8 mouse cellular contexts compared by ENCODE assay signal in the genomic region with DNA sequence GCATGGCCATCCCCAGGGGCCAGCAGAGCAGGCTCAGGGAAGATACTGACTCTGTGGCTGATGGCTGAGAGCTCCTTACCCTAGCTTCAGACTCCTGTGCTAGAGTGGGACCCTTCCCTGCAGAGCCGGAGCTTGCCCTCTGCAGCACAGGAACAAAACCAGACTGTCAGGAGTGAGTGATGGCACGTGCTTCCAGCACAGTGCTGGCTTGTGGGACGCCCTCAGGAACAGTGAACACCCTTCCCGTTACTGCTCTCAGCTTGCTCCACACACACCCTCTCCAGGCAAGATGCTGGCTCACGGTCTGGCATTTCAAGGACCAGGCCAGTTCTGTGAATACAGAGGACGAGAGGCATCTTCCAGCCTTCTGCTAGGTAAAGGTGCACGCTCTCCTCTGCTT. TPM values are rescaled to one million over a fixed set of nuclear protein-coding genes. Genes with fewer than 3 reads are reported as not detected.
DNase-seq lines count a peak whose midpoint lies in the region; ATAC-seq and TF ChIP-seq lines count a peak whose summit lies in the region.

No protein-coding gene starts in this region.

- peak overlapping the region; percentile 41 for H3K9ac ChIP-seq in heart, embryonic 14.5 days (ENCODE audit: low read length)

- peaks cover 15% of the 10 kb centered on the region; the same call in 1 of the 2 replicates for H3K36me3 ChIP-seq in heart, embryonic 14.5 days (ENCODE audit: control insufficient read depth, insufficient read depth, low read length)

- no peak overlapping the region for H3K4me3 ChIP-seq in layer of hippocampus, adult 2 months
- no peak overlapping the region for H3K4me3 ChIP-seq in heart, embryonic 14.5 days (ENCODE audit: control insufficient read depth in 1 of 2, insufficient read depth in 1 of 2, low read depth in 1 of 2, low read length in 2 of 2)

- intact Hi-C loops in gastrocnemius, postnatal 14 days (cut with DNase I; ENCODE audit: low total_unique reads), result no loop called here

- WGBS in heart, embryonic 14.5 days, result 36% methylated on average over 7 of the region's 7 CpGs

- H3K9me3 ChIP-seq in heart, embryonic 14.5 days (ENCODE audit: control insufficient read depth, low read length), result no peaks in the 10 kb centered on the region

- H3K27me3 ChIP-seq in heart, embryonic 14.5 days (ENCODE audit: control insufficient read depth, insufficient read depth, low read length), result no peaks in the 10 kb centered on the region

- H3K27ac ChIP-seq in layer of hippocampus, adult 2 months, result peak overlapping the region; percentile 72
- H3K27ac ChIP-seq in heart, embryonic 14.5 days (replicated peaks in 1 of 2; ENCODE audit: control insufficient read depth in 1 of 2, insufficient read depth in 1 of 2, low read depth in 2 of 2, low read length in 2 of 2), result peak overlapping the region; percentile 20 to 68; a peak in 3 of 4 replicates

- no peak for TF ChIP-seq CTCF in layer of hippocampus, adult 2 months (conservative IDR thresholded peaks at IDR 0.05)

- DNase-seq in adrenal gland, adult 2 months, result peak; percentile 60
- no peak for DNase-seq in adrenal gland, postnatal 4 days (ENCODE audit: low spot score in 2 of 2)
- no peak for DNase-seq in layer of hippocampus, adult 2 months (ENCODE audit: low spot score in 2 of 2)
- no peak for DNase-seq in layer of hippocampus, adult 9-10 months (ENCODE audit: low spot score)
- peak; percentile 53 for DNase-seq in lung, postnatal 36 days
- DNase-seq in left cerebral cortex, adult 8-10 months (ENCODE audit: low spot score in 2 of 2), result no peak
- no peak for DNase-seq in gastrocnemius, postnatal 14 days

- no peak overlapping the region; the same call in 1 of the 2 replicates for H3K4me2 ChIP-seq in heart, embryonic 14.5 days (ENCODE audit: low read length)

- peaks cover 27 to 32% of the 10 kb centered on the region in 2 experiments for H3K4me1 ChIP-seq in heart, embryonic 14.5 days (ENCODE audit: control insufficient read depth in 2 of 2, insufficient read depth in 2 of 2, low read length in 2 of 2)

- ATAC-seq in heart, embryonic 14.5 days (ENCODE audit: insufficient number of reproducible peaks, insufficient read depth, low FRiP score, low read depth), result peak; percentile 55; the same call in 1 of the 2 replicates

RNA-seq across cellular contexts. Expression of a gene that starts 38.5 kb away (rescaled TPM):
- total RNA-seq in adrenal gland, adult 2 months (2021), result 10 to 100 TPM; 57.8 to 69.0 TPM
- 104 and 127 TPM in 2 replicates for polyA plus RNA-seq in adrenal gland, adult 2 months (2012; rRNA removed)
- 10 to 100 TPM; 52.9 to 54.4 TPM for total RNA-seq in adrenal gland, postnatal 4 days (2021)
- total RNA-seq in layer of hippocampus, adult 2 months (2021), result 10 to 100 TPM; 59.1 to 63.4 TPM
- 5.6 and 6.5 TPM in 2 replicates for polyA plus RNA-seq in heart, embryonic 14.5 days (2014; fragmentation: Nextera tagmentation; extraction: Ambion mirVana)
- 10 to 100 TPM; 52.8 to 59.1 (median 55.7) TPM for total RNA-seq in left cerebral cortex, adult 8-10 months (2022)
- 10 to 100 TPM in 1 of 2 experiments, 1 to 10 TPM in 1; 10.0 to 12.8 TPM for total RNA-seq in gastrocnemius, postnatal 14 days (2021)

RNA-seq across cellular contexts. Expression of a gene that starts 54.7 kb away (rescaled TPM):
- 10 to 100 TPM; 56.3 to 56.9 TPM for total RNA-seq in adrenal gland, adult 2 months (2021)
- 75.2 and 83.0 TPM in 2 replicates for polyA plus RNA-seq in adrenal gland, adult 2 months (2012; rRNA removed)
- total RNA-seq in adrenal gland, postnatal 4 days (2021), result 10 to 100 TPM; 36.3 to 39.9 TPM
- 10 to 100 TPM; 78.8 to 82.5 TPM for total RNA-seq in layer of hippocampus, adult 2 months (2021)
- polyA plus RNA-seq in heart, embryonic 14.5 days (2014; fragmentation: Nextera tagmentation; extraction: Ambion mirVana), result 16.9 and 17.3 TPM in 2 replicates
- total RNA-seq in left cerebral cortex, adult 8-10 months (2022), result 10 to 100 TPM; 53.6 to 58.0 (median 54.3) TPM
- total RNA-seq in gastrocnemius, postnatal 14 days (2021), result 10 to 100 TPM; 49.4 to 54.9 TPM

Comparison
In these comparisons a context has a peak if more than half of its experiments do, and no peak if none do; other contexts are left out.
1. DNase-seq: peak in adrenal gland, adult 2 months (single experiment) and lung, postnatal 36 days (single experiment); none in adrenal gland, postnatal 4 days (0 of 2), layer of hippocampus, adult 2 months (0 of 2), layer of hippocampus, adult 9-10 months (single experiment), left cerebral cortex, adult 8-10 months (0 of 2) and gastrocnemius, postnatal 14 days (single experiment).